Mouse (Mus musculus): ENCODE measurements around the gene Gm21887. TPM values are rescaled to one million over a fixed set of nuclear protein-coding genes. Genes with fewer than 3 reads are reported as not detected.
"Not testable (repeated sequence)": the region's sequence is repeated elsewhere in the genome, so short reads cannot be mapped to it uniquely, and the experiment has no call there.

Gene Gm21887
- total and polyA plus RNA-seq, 3 experiments, result 60.4 to 724 (median 398) TPM

GRCm38 (mm10) chrX:169983401-169984165 lies 25.9 kb upstream of the Gm21887 start:
- in situ Hi-C loops (cut with MboI; ENCODE audit: low pct_ligation_motif_present, low pct_unique_long_range_greater_than_20kb, low sequenced_read_pairs); H3K4me2 ChIP-seq (ENCODE audit: insufficient read depth, low read depth, poor library complexity, severe bottlenecking); H3K27me3 ChIP-seq (replicated peaks); dilution Hi-C loops (cut with MboI; ENCODE audit: extremely low pct_ligation_motif_present, extremely low pct_unique_long_range_greater_than_20kb, low sequenced_read_pairs); H3K4me3 ChIP-seq (replicated peaks in 1 of 3; ENCODE audit: low read depth in 2 of 3, low read length in 2 of 3, poor library complexity in 1 of 3); H3K27ac ChIP-seq (ENCODE audit: insufficient read depth, low read depth); DNase-seq (ENCODE audit: extremely low read depth); H3K79me2 ChIP-seq (replicated peaks; ENCODE audit: control insufficient read depth, extremely low read depth, insufficient read depth, poor library complexity, severe bottlenecking); H3K9ac ChIP-seq (ENCODE audit: insufficient read depth, low read depth): not testable (repeated sequence)
- H3K4me1 ChIP-seq (ENCODE audit: control insufficient read depth in 1 of 2, insufficient read depth in 2 of 2), result peaks cover 10 to 28% of the 10 kb centered on the region in 2 experiments
- H3K36me3 ChIP-seq (replicated peaks in 1 of 2; ENCODE audit: control insufficient read depth in 1 of 2, insufficient read depth in 1 of 2, low read length in 1 of 2), result peaks cover 29 to 60% of the 10 kb centered on the region in 2 experiments
- H3K9me3 ChIP-seq (replicated peaks; ENCODE audit: low read length), result peaks cover 31% of the 10 kb centered on the region

- H3K79me2 ChIP-seq (replicated peaks; ENCODE audit: control insufficient read depth, extremely low read depth, insufficient read depth, poor library complexity, severe bottlenecking); H3K27me3 ChIP-seq (replicated peaks); H3K9ac ChIP-seq (ENCODE audit: insufficient read depth, low read depth); DNase-seq (ENCODE audit: extremely low read depth); H3K4me2 ChIP-seq (ENCODE audit: insufficient read depth, low read depth, poor library complexity, severe bottlenecking); H3K27ac ChIP-seq (ENCODE audit: insufficient read depth, low read depth); H3K4me3 ChIP-seq (replicated peaks in 1 of 3; ENCODE audit: low read depth in 2 of 3, low read length in 2 of 3, poor library complexity in 1 of 3); dilution Hi-C loops (cut with MboI; ENCODE audit: extremely low pct_ligation_motif_present, extremely low pct_unique_long_range_greater_than_20kb, low sequenced_read_pairs); in situ Hi-C loops (cut with MboI; ENCODE audit: low pct_ligation_motif_present, low pct_unique_long_range_greater_than_20kb, low sequenced_read_pairs): not testable (repeated sequence)
- Histone ChIP-seq H3K9me3 (replicated peaks; ENCODE audit: low read length) (peaks cover 38% of the 10 kb centered on the region), H3K4me1 (ENCODE audit: control insufficient read depth in 1 of 2, insufficient read depth in 2 of 2) (peaks cover 10 to 23% of the 10 kb centered on the region in 2 experiments), H3K36me3 (replicated peaks in 1 of 2; ENCODE audit: control insufficient read depth in 1 of 2, insufficient read depth in 1 of 2, low read length in 1 of 2) (peaks cover 37 to 67% of the 10 kb centered on the region in 2 experiments)
These were observed 25.1 kb upstream of the Gm21887 start for GRCm38 (mm10) chrX:169984331-169984730.

GRCm38 (mm10) chrX:169984853-169985252 lies 24.6 kb upstream of the Gm21887 start:
- H3K27me3 ChIP-seq (replicated peaks); H3K9ac ChIP-seq (ENCODE audit: insufficient read depth, low read depth); dilution Hi-C loops (cut with MboI; ENCODE audit: extremely low pct_ligation_motif_present, extremely low pct_unique_long_range_greater_than_20kb, low sequenced_read_pairs); H3K79me2 ChIP-seq (replicated peaks; ENCODE audit: control insufficient read depth, extremely low read depth, insufficient read depth, poor library complexity, severe bottlenecking); H3K4me3 ChIP-seq (replicated peaks in 1 of 3; ENCODE audit: low read depth in 2 of 3, low read length in 2 of 3, poor library complexity in 1 of 3); in situ Hi-C loops (cut with MboI; ENCODE audit: low pct_ligation_motif_present, low pct_unique_long_range_greater_than_20kb, low sequenced_read_pairs); H3K4me2 ChIP-seq (ENCODE audit: insufficient read depth, low read depth, poor library complexity, severe bottlenecking); DNase-seq (ENCODE audit: extremely low read depth); H3K27ac ChIP-seq (ENCODE audit: insufficient read depth, low read depth): not testable (repeated sequence)
- Histone ChIP-seq H3K36me3 (replicated peaks in 1 of 2; ENCODE audit: control insufficient read depth in 1 of 2, insufficient read depth in 1 of 2, low read length in 1 of 2) (peaks cover 38 to 68% of the 10 kb centered on the region in 2 experiments), H3K9me3 (replicated peaks; ENCODE audit: low read length) (peaks cover 42% of the 10 kb centered on the region), H3K4me1 (ENCODE audit: control insufficient read depth in 1 of 2, insufficient read depth in 2 of 2) (peaks cover 10 to 20% of the 10 kb centered on the region in 2 experiments)

GRCm38 (mm10) chrX:169985796-169986195 lies 23.7 kb upstream of the Gm21887 start:
- H3K27me3 ChIP-seq (replicated peaks); H3K9ac ChIP-seq (ENCODE audit: insufficient read depth, low read depth); dilution Hi-C loops (cut with MboI; ENCODE audit: extremely low pct_ligation_motif_present, extremely low pct_unique_long_range_greater_than_20kb, low sequenced_read_pairs); H3K79me2 ChIP-seq (replicated peaks; ENCODE audit: control insufficient read depth, extremely low read depth, insufficient read depth, poor library complexity, severe bottlenecking); in situ Hi-C loops (cut with MboI; ENCODE audit: low pct_ligation_motif_present, low pct_unique_long_range_greater_than_20kb, low sequenced_read_pairs); H3K4me2 ChIP-seq (ENCODE audit: insufficient read depth, low read depth, poor library complexity, severe bottlenecking); H3K27ac ChIP-seq (ENCODE audit: insufficient read depth, low read depth); DNase-seq (ENCODE audit: extremely low read depth): not testable (repeated sequence)
- Histone ChIP-seq H3K9me3 (replicated peaks; ENCODE audit: low read length) (peaks cover 45% of the 10 kb centered on the region), H3K4me1 (ENCODE audit: control insufficient read depth in 1 of 2, insufficient read depth in 2 of 2) (peaks cover 6 to 17% of the 10 kb centered on the region in 2 experiments), H3K4me3 (replicated peaks in 1 of 3; ENCODE audit: low read depth in 2 of 3, low read length in 2 of 3, poor library complexity in 1 of 3) (peak overlapping the region in 1 of 3 experiments; percentile 21), H3K36me3 (replicated peaks in 1 of 2; ENCODE audit: control insufficient read depth in 1 of 2, insufficient read depth in 1 of 2, low read length in 1 of 2) (peaks cover 38 to 62% of the 10 kb centered on the region in 2 experiments)

- Histone ChIP-seq H3K36me3 (replicated peaks in 1 of 2; ENCODE audit: control insufficient read depth in 1 of 2, insufficient read depth in 1 of 2, low read length in 1 of 2) (peaks cover 34 to 57% of the 10 kb centered on the region in 2 experiments), H3K9me3 (replicated peaks; ENCODE audit: low read length) (peaks cover 41% of the 10 kb centered on the region), H3K4me1 (ENCODE audit: control insufficient read depth in 1 of 2, insufficient read depth in 2 of 2) (peaks cover 10 to 22% of the 10 kb centered on the region in 2 experiments), H3K9ac (ENCODE audit: insufficient read depth, low read depth) (peak overlapping the region; percentile 12), H3K27ac (ENCODE audit: insufficient read depth, low read depth) (peak overlapping the region; percentile 1), H3K4me2 (ENCODE audit: insufficient read depth, low read depth, poor library complexity, severe bottlenecking) (peak overlapping the region; percentile 11), H3K4me3 (replicated peaks in 1 of 3; ENCODE audit: low read depth in 2 of 3, low read length in 2 of 3, poor library complexity in 1 of 3) (peak overlapping the region; percentile 15 to 44 (median 18))
- DNase-seq (ENCODE audit: extremely low read depth), result peak; percentile 87
- dilution Hi-C loops (cut with MboI; ENCODE audit: extremely low pct_ligation_motif_present, extremely low pct_unique_long_range_greater_than_20kb, low sequenced_read_pairs); in situ Hi-C loops (cut with MboI; ENCODE audit: low pct_ligation_motif_present, low pct_unique_long_range_greater_than_20kb, low sequenced_read_pairs); H3K79me2 ChIP-seq (replicated peaks; ENCODE audit: control insufficient read depth, extremely low read depth, insufficient read depth, poor library complexity, severe bottlenecking); H3K27me3 ChIP-seq (replicated peaks): not testable (repeated sequence)
These were observed 22.7 kb upstream of the Gm21887 start for GRCm38 (mm10) chrX:169986519-169987367.

- H3K27me3 ChIP-seq (replicated peaks); dilution Hi-C loops (cut with MboI; ENCODE audit: extremely low pct_ligation_motif_present, extremely low pct_unique_long_range_greater_than_20kb, low sequenced_read_pairs); in situ Hi-C loops (cut with MboI; ENCODE audit: low pct_ligation_motif_present, low pct_unique_long_range_greater_than_20kb, low sequenced_read_pairs); H3K79me2 ChIP-seq (replicated peaks; ENCODE audit: control insufficient read depth, extremely low read depth, insufficient read depth, poor library complexity, severe bottlenecking); H3K9ac ChIP-seq (ENCODE audit: insufficient read depth, low read depth); H3K4me2 ChIP-seq (ENCODE audit: insufficient read depth, low read depth, poor library complexity, severe bottlenecking): not testable (repeated sequence)
- Histone ChIP-seq H3K4me1 (ENCODE audit: control insufficient read depth in 1 of 2, insufficient read depth in 2 of 2) (peaks cover 15 to 28% of the 10 kb centered on the region in 2 experiments), H3K27ac (ENCODE audit: insufficient read depth, low read depth) (peak overlapping the region; percentile 0; the same call in 1 of the 2 replicates), H3K4me3 (replicated peaks in 1 of 3; ENCODE audit: low read depth in 2 of 3, low read length in 2 of 3, poor library complexity in 1 of 3) (peak overlapping the region in 2 of 3 experiments; percentile 0), H3K36me3 (replicated peaks in 1 of 2; ENCODE audit: control insufficient read depth in 1 of 2, insufficient read depth in 1 of 2, low read length in 1 of 2) (peaks cover 29 to 51% of the 10 kb centered on the region in 2 experiments), H3K9me3 (replicated peaks; ENCODE audit: low read length) (peaks cover 39% of the 10 kb centered on the region)
- DNase-seq (ENCODE audit: extremely low read depth), result peak; percentile 67
These were observed 22.1 kb upstream of the Gm21887 start for GRCm38 (mm10) chrX:169987368-169987837.
